Mouse (Mus musculus) frontal cortex, postnatal 36 days (tissue): Measurements from ENCODE around the gene Nxpe4.

Experiments
- DNase-seq, 2 experiments: peaks; one replicate each; pipeline ENCODE4 v3.0.0; 2022; ENCODE audit warnings: low spot score in 2 of 2

Gene Nxpe4

DNA sequence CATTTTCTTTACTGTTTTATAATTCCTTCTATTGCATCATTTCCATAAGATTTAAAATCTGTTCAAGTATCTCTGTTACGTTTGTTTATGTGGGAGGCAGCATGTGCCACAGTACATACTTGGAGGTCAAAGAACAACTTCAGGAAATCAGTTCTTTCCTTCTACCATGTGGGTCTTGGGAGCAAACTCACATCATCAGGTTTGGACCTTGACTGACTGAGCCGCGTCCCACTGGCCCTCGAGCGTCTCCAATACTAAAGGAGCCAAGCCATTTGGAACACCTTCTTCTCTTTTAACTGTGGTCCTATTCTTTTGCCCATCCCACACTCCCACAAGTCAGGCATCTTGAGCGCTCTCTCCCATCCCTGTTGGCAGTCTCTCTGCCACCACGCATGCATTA, 167.8 kb downstream of the Nxpe4 start:
- no peak for DNase-seq

DNA sequence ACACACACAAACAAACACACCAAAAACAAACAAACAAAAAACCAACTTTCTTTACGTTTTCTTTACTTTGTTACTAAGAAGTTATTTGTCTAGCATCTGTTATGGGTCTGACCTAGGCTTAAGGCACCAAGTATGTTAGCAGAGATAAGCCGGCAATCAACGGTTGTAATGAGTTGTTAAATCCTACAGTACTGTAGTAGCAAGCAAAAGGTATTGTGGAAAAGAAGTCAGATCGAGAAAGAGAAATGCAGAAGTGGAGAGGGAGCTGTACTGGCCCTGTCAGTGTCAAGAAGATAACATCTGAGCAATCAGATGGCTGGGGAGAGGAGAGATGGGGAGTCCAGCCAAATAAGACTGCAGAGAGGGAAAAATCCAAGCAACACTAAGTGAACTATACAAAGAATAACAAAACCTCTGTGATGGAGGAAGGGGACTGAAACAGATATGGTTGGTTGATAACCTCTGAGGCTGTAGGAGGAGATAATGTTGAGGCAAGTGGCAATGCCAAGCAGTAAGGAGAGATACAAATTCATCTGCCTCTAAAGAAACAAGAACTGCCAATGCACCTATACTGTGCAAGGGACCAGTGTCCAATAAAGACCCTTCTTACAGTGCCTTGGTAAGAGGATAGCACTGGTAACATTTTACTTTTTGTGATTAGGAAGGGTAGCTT, 177.1 kb downstream of the Nxpe4 start:
- no peak for DNase-seq

DNA sequence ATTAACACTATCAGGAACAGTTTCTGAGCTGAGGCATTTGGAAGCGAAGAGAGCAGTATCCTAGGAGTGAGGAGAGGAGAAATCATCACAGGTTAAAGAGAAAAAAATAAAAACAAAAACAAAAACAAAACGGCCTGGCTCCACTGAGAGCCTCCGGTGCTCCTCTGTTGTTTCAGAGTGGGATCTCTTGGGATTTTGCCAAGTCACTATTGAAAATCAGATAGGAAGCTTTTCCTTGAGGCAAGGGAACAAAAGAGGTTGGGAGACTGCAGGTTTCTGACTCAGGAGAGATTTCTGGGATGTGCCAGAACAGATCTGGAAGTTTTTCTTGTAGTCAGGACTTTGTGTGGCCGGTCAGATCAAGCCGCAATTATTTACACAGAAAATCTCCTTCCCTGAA, 177.7 kb downstream of the Nxpe4 start:
- DNase-seq, result no peak

DNA sequence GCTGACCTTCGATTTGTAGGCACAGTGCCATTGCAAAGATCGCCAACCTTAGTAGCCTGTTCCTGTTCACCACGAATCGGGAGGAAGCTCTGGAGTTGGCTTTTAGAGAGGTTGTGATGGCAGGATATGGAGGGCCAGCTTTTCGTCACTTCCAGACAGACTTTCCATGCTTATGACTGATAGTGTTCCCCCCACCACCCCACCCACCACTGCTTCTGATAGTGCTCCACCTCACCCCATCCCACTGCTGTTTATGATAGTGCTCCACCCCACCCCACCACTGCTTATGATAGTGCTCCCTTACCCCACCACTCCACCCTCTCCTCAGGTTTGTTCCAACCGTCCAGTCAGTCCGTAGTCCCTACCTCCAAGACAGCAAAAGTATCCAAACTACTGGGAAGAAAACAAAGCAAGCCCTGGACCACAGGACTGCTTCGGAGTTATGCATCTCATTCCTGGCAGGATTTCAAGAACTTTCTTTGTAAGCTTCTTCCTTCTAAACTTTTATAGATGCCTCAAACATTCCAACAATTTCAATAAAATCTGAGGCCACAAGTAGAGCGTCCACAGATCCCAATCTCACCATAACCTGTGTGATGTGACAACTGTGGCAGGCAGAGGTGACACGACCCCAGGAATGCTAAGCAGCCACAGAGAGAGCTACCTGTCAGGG, 179.0 kb downstream of the Nxpe4 start:
- DNase-seq, result no peak

DNA sequence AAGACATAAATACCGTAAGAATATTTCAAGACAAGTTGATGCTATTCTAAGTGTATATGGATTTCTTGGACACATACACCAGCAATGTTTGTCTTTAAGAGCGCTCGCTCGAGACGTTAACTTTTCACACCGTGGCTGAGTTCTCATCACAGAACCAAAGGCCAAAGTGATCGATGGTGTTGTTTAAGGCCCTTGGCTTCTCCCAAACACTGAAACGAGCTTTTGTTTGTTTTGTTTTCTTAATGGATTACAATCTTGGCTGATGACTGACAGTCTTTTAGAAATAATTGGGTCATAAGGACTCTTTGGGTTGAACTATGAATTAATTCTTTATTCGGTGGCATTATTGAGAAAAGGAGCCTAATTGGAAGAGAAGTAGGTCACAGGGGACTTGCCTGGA, 183.6 kb downstream of the Nxpe4 start:
- DNase-seq, result no peak

DNA sequence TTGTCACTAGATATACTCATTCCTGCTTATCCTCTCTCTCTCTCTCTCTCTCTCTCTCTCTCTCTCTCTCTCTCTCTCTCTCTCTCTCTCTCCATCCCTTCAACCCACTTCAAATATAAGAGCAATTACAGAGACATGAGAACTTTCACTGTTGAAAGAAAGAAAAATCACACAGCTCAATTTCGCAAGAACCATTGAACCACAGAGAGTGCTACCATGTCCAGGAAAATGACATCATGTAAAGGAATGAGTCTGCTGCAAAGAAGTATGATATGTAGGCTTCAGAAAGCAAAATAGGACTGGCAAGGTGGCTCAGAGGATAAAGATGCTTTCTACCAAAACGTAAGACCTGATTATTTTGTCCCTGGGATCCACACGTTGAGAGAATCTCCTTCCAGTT, 184.0 kb downstream of the Nxpe4 start:
- DNase-seq, result no peak

DNA sequence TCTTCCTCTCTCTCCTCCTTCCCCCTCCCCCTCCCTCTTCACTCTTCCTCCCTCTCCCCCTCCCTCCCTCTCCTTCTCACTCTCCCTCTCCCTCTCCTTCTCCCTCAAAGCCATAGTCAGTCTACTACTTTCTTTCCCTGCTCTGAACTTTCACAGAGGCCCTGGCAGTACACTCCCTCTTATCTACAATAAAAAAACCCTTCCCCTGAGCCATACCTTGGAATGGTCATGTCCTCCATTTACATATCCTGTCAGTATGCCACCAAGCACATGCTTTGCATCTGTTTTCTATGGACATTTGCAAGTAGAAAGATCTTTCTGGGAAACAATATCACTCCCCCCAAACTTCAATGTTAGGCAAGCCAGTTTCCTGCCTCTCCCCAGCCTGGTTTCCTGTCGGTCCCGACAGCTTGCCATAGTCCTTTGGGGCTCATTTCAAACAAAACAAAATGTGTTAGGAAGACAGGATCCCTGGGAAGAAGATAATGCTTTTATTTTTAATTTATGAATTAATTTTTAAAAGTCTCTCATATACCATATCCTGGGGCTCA, 191.4 kb downstream of the Nxpe4 start, which contains the start of gene Nxpe2:
Gene Nxpe2, minus strand, starts transcription at position 307 of the 551 bp plus-strand sequence.
- DNase-seq, result no peak

DNA sequence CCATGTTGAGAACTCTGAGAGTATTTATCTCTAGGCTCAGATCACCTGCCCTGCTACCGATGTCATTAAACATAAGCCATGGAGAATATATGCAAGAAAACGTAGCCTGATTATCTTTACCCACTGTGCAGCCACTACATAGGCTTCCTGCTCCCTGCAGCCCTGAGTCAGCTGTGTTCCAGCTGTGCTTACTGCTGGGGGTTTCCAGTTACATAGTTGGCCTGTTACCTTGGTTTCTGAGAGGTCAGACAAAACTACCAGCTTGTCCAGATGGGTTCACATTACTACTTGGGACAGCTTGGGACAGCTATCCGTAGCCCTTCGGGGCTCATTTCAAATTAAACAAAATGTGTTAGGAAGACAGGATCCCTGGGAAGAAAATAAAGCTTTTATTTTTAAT, 192.3 kb downstream of the Nxpe4 start:
- no peak for DNase-seq

DNA sequence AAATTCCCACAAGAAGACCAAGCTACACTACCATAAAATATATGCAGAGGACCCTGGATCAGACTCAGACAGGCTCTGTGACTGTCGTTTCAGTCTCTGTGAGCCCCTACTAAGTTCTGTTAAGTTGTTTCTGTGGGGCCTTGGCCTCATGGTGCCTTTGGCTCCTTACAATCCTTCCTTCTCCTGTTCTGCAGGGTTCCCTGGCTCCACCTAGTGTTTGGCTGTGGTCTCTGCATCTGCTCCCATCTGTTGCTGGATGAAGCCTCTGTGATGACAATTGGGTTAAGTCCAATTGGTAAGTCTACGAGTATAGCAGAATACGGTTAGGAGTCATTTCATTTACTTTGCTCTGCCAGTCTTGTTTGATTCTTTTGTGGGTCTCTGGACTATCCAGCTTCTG, 193.0 kb downstream of the Nxpe4 start:
- peak; percentile 70 to 77 for DNase-seq

DNA sequence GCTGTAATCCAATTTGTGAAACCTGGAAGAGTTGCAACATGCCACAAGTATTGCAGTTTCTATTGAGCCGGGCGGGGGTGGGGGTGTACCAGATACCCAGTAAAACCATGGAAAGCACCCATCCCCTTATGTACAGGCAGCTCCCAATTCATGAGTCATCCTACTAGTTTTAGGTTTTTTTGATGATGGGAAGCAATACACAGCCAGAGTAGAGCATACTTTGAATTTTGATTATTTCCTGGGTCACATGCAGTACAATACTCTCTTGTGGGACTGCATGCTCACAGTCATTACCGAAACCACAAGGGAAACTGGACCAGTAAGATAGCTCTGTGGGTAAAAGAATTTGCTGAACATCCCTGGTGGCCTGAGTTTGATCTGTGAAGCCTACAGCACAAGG, 195.3 kb downstream of the Nxpe4 start:
- DNase-seq, result no peak

DNA sequence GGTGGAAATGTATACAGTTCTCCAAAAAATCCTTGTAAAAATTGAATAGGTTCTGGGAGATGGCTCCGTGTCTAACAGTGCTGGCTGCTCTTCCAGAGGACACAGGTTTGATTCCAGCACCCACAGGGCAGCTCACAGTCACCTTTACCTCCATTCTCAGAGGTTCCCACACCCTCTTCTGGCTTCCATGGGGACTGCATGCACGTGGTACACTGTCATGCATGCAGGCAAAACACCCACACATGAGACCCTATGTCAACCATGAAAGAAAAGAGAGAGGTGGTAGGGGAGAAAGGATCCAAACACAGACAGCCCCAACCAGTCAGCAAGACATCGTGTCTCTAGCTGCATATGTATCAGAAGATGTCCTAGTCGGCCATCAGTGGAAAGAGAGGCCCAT, 199.0 kb downstream of the Nxpe4 start:
- no peak for DNase-seq

DNA sequence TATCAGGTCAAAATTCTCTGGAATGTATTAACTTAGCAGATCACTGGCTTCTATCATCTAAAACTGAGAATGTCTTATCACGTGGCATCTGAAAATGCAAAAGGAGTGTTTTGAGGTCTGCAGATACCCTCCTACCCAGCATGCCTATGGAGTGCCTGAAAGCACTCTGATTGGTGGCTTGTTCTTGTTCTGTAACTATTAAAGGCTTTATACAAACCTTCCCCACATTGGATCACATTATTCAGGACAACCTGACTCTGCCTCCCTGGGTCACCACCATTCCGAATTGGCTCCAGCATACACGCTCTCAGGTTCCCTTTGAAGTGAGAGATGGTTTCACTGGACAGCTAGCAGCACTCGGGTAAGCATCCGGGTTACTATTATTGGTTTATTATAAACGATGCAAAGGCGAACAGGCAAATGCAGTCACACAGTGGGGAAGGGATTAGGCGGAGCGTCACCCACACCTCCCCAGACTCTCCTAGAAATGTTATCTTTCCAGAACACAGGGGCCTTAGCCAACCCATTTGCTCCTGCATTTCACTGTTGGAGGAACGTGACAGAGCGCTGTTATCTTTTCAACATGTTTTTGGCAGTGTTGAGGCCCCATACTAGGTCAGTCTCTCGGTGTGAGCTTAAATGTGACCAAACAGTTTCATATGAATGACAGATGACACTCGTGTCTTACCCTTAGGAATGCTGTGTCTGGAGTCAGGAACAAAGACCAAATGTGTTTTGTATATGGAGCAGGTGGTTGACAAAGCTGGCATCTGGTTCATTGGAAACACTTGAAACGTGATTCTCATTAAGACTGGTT, 200.2 kb downstream of the Nxpe4 start:
- DNase-seq, result no peak

DNA sequence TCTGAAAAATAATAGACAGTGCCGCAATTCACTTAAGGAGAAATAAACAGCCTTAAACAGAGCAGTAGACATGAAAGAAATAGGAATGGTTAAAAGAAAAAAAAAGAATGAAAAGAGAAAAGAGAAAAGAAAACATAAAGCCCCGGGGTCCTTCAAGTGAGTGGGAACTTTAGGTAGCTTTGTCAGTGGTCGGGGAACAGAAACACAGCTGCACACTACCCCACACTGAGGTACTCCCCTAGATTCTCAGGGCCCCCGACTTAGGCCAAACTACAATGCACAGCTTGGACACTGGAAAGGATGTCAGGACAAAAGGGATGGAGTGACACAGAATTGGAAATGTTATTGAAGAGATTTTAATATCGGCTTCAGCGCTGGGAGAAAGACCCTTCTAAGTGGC, 200.9 kb downstream of the Nxpe4 start:
- DNase-seq, result no peak

DNA sequence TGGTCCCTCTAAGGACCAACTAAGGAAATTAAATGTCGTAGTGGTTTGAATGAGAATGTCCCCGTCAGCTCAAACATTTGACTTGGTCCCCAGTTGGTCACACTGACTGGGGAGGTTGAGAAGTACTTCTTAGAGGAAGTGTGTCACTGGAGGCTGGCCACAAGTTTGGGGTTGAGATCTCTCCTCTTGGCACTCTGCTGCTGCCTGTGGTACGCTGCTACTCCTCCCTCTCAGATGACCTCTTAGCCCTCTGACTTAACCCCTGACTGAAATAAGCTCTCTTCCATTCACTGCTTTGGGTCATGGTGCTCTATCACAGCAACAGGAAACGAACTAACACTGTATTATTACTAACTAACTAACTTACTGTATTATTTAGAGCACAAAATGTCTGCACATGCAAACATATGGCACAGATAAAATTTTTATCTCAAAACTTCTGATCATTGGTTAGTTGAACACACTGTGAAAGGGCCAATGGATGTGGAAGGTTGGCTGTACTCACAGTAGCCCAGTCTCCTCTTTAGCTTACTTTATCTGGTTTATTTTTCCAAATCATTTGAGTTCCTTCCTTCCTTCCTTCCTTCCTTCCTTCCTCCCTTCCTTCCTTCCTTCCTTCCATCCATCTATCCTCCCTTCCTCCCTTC, 211.5 kb downstream of the Nxpe4 start:
- DNase-seq, result no peak

DNA sequence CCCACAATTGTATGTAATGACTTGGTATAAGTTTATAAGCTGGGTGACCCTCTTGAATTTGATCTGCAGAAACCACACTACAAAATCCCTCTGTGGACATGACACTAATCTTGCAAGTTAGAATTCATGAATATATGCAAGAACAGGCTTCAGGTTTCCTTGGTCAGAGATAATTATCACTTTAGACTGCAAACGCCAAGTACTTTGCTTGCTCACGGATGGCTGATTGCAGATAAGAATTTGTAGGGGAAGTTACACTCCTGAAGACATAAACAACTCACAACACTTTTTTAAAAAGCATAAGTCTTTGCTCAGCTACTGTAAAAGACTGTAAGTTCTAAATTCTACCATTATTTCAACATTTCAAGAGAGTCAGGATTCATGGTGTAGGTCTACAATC, 212.5 kb downstream of the Nxpe4 start:
- no peak for DNase-seq

DNA sequence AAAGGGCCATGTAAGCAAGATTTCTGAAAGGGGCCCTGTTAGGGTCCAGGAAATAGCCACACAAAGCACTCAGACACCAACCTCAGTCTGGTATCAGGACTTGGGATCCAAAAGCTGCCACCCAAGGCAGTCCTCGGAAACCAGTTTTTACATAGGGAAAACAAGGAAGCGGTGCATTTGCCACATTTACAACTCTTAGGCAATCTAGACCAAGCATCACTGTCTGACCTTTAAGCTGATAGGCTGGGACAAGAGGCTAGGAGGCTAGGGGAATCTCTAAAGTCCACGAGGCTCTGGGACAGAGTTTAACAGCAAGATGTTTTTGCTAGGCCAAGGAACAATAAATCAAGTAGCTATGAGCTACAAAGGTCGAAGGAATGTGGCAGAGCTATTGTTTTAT, 226.6 kb downstream of the Nxpe4 start:
- DNase-seq, result no peak

DNA sequence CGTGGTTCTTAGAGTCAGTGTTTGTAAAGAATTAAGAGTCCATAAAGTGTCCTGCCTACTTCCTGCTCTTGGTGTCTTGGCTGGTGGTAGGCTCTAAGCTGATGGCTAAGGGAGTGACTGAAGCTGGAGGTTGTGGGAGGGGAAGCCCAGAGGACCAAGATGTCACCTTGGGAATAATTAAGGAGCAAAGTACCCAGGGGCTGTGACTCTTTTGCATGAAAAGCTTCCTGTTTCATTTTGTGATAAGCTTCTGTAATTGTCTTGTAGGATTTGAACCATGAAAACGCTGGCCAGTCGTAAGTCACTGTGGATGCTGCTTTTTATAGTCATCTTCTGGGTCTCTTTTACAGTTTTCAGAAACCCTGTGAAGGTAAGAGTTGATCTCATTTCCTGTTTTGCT, 228.2 kb downstream of the Nxpe4 start:
- DNase-seq, result no peak

DNA sequence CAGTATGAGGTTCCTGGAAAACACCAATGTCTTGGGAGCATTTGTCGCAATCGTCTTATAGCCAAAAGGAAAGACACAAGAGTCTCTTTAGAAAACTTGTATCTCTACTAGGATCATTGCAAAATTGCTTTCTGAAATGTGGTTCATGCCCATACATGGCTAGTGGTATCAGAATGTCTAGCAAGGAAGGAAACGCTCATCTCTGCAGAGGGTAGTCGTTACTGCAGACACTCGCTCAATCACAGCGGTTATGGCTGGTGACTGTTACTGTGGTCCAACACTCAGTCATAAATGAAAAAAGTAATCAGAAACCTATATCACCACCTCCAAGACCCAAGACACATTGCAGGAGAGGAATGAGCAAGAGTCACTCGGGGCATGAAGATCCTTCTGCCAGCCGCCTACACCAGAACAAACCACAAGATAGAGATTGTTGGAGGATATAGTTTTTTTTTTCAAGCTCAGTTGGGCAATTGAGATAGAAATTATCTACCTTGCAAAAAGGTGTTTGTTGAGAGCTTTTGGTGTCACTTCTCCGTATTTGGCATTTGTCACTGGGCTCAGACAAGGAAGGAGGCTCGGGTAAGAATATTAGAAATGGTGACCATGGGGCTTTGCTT, 241.9 kb downstream of the Nxpe4 start:
- no peak for DNase-seq

DNA sequence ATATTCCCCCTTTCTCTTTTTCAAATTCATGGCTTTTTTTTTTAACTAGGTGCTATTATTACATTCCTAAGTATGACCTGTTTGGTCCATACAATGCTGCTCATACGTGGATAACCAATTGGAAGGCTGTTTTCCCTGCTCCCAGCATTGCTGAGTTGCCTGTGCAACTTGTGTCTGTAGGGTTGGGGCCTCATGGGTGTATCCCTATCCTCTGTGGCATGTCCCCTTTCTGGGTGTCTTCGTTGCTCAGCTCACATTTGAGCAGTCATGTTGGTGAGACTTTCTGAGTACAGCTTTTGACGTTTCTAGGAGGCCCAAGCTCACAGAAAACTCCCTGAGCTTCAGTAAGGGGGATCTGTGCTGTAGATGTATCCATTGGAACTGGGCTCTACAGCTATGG, 242.9 kb downstream of the Nxpe4 start:
- no peak for DNase-seq

DNA sequence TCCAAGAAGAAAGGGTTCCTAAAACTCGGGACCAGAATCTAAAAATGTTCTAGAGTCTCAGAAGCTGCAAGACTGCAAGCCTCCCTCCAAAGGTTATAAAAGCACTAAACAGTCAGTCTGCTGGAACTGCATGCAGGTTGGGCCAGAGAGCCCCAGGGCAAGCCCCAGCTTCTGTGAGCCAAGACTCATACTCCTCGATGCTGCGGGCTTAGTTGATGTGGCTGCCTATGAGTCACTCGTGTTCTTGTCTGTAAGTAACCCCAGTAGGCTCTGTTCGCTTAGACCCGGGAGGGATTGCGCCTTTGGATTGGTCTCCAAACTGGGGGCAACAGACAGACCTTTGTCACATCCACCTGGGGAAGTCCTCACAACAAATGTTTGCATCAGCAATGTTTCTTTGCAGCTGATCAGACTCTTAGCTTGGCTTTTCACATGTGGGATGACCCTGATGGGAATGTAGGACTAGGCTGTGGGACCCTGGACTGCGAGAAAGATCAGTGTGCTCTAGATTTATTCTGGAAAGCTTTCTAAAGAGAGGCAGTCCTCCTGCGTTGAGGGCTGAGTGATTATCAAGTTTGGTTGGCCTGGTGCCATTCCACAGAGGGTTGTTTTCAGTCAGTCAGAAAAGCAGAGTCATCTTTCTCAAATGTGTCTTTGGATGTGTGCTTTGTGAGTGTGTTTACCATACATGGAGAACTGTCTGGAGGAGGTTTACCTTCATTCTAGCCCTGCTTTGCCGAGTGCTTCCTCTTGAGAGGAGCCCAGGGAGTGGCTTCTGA, 245.9 kb downstream of the Nxpe4 start:
- no peak for DNase-seq
